Mouse (Mus musculus): ENCODE results near the gene Olfr648.

Olfr648 gene

GRCm38 (mm10) chr7:104183292-104183691 lies at the start of gene Olfr648:
Gene Olfr648 (minus strand): TSS chr7:104183392.
- DNase-seq (ENCODE audit: low read depth): no peak

- no peak for DNase-seq (ENCODE audit: low read depth)
These were observed 48.0 kb upstream of the Olfr648 start for GRCm38 (mm10) chr7:104231203-104231602.

DNA sequence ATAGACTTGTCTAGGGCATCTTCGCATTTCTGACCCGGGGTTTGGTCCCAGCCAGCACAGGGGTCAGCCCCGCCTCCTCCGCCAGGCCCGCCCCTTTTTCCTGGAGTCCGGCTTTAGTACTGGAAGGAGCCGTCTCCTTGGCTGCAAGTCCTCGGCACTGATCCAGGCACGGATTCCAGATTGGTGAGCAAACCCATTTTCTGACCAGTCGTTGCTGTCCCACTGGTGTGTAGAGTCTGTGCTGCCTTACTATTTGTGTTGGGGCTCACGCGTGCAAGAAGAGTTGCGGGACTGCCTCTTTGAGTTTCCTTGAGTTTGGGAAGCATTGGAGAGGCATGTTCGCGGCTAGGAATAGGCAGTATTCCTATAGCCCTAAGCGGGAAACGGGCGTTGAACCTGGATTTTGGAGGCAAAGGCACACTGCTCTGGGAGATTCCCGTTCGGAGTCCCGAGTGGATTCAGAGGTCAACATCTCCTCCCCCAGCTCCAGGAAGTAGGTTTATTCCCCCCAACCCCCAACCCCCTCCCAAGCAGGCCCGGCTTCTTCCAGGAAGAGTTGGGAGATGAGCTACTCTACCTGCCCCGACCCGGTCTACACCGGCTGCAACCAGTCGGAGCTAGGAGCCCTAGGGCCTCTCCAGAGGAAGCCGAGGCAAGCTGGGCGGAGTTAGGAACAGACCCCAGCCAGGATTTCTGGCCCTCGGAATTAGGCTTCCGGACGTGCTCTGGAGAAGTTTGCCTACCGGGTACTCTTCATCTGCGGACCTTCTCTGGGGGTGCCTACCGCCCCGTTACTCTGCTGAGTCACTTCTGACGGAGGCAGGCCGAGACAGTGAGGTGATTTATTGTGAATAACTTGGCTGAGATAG lies 35.7 kb upstream of the Olfr648 start, which contains the start of gene Trim6:
Gene Trim6 (plus strand): TSS at position 93 of the 869 bp plus-strand sequence.
- no peak for DNase-seq (ENCODE audit: low read depth)

DNA sequence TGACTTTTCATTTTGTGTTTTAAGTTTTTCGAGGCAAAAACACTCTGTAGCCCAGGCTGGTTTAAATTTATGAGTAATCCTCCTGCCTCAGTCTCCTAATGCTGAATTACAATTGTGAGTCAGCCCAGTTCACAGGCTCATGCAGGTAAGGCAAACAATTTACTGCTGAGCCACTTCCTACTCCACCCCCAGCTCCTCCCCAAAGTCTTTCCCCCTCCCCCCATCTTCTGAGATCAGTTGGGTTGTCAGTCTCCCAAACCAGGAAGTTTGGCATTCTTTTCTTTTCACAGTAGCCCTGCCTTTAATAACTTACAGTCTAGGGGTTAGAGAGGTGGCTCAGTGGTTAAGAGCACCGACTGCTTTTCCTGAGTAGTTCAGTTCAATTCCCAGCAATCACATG lies 34.7 kb upstream of the Olfr648 start:
- DNase-seq (ENCODE audit: low read depth): no peak

DNA sequence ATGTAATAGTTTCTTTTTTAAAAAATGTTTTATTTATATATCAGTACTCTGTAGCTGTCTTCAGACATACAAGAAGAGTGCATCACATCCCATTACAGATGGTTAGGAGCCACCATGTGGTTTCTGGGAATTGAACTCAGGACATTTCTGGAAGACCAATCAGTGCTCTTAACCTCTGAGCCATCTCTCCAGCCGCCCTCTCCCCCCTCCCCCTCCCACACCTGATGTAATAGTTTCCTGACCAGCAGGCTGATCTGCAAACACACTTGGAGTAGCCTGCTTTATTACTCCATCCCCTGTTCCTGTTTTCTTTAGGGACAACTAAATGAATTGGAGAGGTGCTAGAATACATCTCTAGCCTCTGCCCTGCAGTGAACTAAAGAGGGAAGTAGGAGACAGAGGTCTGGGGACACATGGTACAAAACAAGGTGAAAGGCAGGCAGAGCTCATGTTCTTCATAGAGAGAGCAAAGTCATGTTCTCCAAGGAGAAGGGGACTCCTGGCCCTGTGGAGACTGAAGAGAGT lies 32.9 kb upstream of the Olfr648 start:
- no peak for DNase-seq (ENCODE audit: low read depth)

DNA sequence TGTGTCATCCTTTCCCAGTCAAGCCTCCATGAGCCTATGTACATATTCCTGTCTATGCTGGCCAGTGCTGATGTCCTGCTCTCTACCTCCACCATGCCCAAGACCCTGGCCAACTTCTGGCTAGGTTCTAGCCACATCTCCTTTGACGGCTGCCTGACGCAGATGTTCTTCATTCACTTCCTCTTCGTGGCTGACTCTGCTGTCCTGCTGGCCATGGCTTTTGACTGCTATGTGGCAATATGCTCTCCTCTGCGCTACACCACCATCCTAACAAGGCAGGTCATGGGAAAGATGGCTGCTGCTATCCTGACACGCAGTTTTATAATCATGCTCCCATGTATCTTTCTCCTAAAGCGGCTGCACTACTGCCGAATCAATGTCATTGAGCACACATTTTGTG lies 23.0 kb upstream of the Olfr648 start:
- no peak for DNase-seq (ENCODE audit: low read depth)

GRCm38 (mm10) chr7:104199822-104200221 lies 16.6 kb upstream of the Olfr648 start:
- DNase-seq (ENCODE audit: low read depth): peak; percentile 56

- DNase-seq (ENCODE audit: low read depth): no peak
These were observed 12.7 kb upstream of the Olfr648 start, which contains the start of gene Olfr649 for GRCm38 (mm10) chr7:104195885-104196284. Gene Olfr649 (minus strand): TSS chr7:104195985.

DNA sequence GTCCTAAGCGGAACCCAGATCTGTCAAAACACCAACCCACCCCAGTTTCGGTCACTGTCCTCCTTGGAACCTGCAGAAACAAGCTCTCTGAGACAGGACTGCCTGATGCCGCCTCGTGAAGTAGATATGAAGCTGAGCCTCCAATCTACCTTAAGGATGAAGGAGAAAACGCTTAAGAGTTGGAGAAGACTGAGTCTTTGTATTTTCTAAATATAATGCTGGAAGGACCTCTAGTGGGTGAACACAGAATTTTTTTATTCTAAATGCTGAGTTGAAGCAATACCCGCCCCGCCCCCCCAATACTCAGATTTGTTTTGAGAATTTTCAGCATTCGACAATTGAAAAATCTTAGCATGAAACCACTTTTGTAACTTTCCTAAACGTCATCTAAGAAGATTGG lies 8.1 kb upstream of the Olfr648 start:
- DNase-seq (ENCODE audit: low read depth): no peak

GRCm38 (mm10) chr7:104179074-104179473 lies 4.1 kb downstream of the Olfr648 start:
- DNase-seq (ENCODE audit: low read depth): no peak

DNA sequence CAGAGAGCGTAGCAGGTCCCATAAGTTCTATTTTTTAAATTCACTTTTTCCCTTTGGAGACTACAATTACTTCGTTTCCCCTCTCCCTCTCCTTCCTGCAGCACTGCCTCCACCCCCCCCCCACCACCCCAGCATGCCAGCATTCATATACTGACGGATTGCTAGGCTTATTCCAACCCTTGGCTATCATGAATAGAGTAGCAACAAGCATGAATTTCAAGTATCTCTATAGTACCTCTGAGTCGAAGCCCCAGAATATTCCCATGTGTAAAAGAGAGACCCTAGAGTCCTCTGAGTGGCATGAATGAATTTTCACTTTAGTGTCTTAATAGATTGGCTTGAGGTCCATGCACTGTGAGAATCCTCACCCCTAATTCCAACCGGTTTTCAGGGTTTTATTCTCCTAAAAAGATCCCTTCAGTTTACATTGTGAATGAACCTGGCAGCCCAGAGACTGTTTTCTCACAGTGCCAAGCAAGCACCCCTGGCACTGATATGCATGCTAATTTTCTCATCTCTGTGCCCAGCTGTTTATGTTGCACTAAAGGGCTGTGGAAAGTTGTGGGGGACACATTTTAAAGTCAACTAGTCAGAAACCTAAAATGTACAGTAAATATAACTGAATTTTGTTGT lies 4.7 kb downstream of the Olfr648 start:
- DNase-seq (ENCODE audit: low read depth): no peak

DNA sequence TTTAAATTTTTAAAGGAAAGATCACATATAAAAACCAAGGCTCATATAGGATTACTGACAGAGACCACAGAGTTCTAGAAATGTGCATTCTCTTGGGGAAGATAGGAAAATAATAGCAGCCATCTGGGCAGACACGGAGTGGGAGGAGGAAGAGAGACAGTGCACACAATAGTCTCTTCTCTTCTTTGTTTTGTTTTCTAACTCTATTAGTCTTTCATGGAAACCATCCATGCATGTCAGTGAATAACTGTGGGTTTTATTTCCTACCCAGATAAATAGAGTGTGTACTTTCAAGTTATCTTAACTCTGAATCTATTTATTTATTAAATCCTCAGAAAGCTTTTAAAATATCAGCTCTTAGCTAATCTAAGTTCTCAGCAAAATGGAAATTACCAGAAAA lies 8.1 kb downstream of the Olfr648 start:
- DNase-seq (ENCODE audit: low read depth): no peak

- DNase-seq (ENCODE audit: low read depth): peak; percentile 44
These were observed 13.5 kb downstream of the Olfr648 start for GRCm38 (mm10) chr7:104169634-104170204.

- DNase-seq (ENCODE audit: low read depth): peak; percentile 12
These were observed 16.1 kb downstream of the Olfr648 start for GRCm38 (mm10) chr7:104167105-104167504.

GRCm38 (mm10) chr7:104150456-104150855 lies 32.7 kb downstream of the Olfr648 start, which contains the start of gene Ubqlnl:
Gene Ubqlnl (minus strand): TSS chr7:104150556.
- DNase-seq (ENCODE audit: low read depth): no peak

- DNase-seq (ENCODE audit: low read depth): no peak
These were observed 40.0 kb downstream of the Olfr648 start, which contains the start of gene Ubqln3 for GRCm38 (mm10) chr7:104143179-104143578. Gene Ubqln3 (minus strand): TSS chr7:104143279.

DNA sequence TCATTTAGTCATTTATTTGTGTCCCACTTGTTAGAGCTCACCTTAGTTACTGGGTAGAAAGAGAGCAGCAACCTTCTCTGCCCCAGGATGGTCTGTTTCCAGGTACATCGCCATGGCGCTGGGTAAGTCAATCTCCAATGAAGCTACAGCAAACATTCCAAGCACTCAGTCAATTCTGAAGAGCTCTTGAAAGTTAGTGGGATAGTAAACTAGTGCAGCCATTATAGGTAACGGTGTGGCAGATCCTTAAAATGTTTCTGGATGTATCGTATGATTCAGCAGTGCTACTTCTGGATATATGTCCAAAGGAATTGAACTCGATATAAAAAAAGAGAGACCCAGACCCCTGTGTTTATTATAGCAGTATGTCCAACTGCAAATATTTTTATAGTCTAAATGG lies 45.9 kb downstream of the Olfr648 start, which contains the start of gene Olfr643:
Gene Olfr643 (minus strand): TSS at position 101 of the 400 bp plus-strand sequence.
- no peak for DNase-seq (ENCODE audit: low read depth)

DNA sequence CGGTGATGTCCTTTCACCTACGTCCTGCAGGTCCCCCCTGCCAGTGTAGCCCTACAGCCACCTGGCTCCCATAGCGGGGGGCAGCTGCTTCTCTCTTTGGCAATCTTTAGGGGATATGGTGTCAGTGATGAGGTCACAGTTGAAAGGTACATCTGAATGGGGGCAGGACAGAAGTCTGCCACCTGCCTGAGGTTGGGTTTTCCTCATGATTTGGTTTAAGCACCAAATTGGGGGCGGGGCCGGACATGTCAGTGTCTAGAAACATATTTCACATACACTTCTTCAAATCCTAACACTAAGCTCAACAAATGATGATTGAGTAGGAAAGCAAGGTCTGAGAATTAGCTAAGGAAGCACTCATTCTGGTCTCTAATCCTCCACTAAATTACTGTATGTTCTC lies 53.5 kb downstream of the Olfr648 start, which contains the start of gene Ubqln5:
Gene Ubqln5 (minus strand): TSS at position 101 of the 400 bp plus-strand sequence.
- no peak for DNase-seq (ENCODE audit: low read depth)
